Mouse (Mus musculus) lung, embryonic 15.5 days (tissue): ENCODE results near the gene Fmnl1. TPM values are rescaled to one million over a fixed set of nuclear protein-coding genes. Genes with fewer than 3 reads are reported as not detected.

ENCODE experiments used
- ATAC-seq: fragments of 200-750 bp; cut with Nextera tagmentation; 2 replicates; pipeline ENCODE4 v1.8.0; 2017; ENCODE audit warnings: moderate number of reproducible peaks, borderline replicate concordance; ENCODE audit not compliant: low FRiP score, low TSS enrichment; ENCODE audit errors: extremely low read depth
- H3K27ac ChIP-seq: fragments of 300-500 bp; sonication (generic); 2 replicates; pipeline ENCODE4 v1.5.1; 2015; ENCODE audit warnings: moderate library complexity, mild to moderate bottlenecking, inconsistent platforms
- H3K27me3 ChIP-seq: fragments of 300-500 bp; sonication (generic); 2 replicates; pipeline ENCODE4 v1.6.1; 2015; ENCODE audit warnings: inconsistent platforms
- H3K36me3 ChIP-seq: fragments of 300-500 bp; sonication (generic); 2 replicates; pipeline ENCODE4 v1.6.1; 2015; ENCODE audit warnings: inconsistent platforms
- H3K4me1 ChIP-seq: fragments of 300-500 bp; sonication (generic); 2 replicates; pipeline ENCODE4 v1.6.1; 2015; ENCODE audit warnings: inconsistent platforms
- H3K4me2 ChIP-seq: fragments of 300-500 bp; sonication (generic); 2 replicates; pipeline ENCODE4 v1.6.1; 2015; ENCODE audit warnings: inconsistent platforms, mild to moderate bottlenecking, moderate library complexity
- H3K4me3 ChIP-seq: fragments of 300-500 bp; sonication (generic); 2 replicates; pipeline ENCODE4 v1.5.1; 2015; ENCODE audit warnings: mild to moderate bottlenecking, inconsistent platforms
- H3K9ac ChIP-seq: fragments of 300-500 bp; sonication (generic); 2 replicates; pipeline ENCODE4 v1.6.1; 2015; ENCODE audit warnings: inconsistent platforms
- H3K9me3 ChIP-seq: fragments of 300-500 bp; sonication (generic); 2 replicates; pipeline ENCODE4 v1.6.1; 2016; ENCODE audit warnings: inconsistent platforms
- WGBS: fragments of 180-500 bp; shearing (Covaris S2); methylation state at CpG from one replicate; pipeline ENCODE4 v1.1.7; 2015; 5-methylcytosine and 5-hydroxymethylcytosine counted together
- polyA plus RNA-seq: library from polyadenylated mRNA; unstranded; fragments of >200 nt; fragmentation: Nextera tagmentation; extraction: Ambion mirVana; gene quantifications from 2 replicates; pipeline ENCODE4 v1.2.1, GENCODE M21; 2015

Gene Fmnl1
- polyA plus RNA-seq, 1 experiment from 2014 or later: 3.7 TPM

DNA sequence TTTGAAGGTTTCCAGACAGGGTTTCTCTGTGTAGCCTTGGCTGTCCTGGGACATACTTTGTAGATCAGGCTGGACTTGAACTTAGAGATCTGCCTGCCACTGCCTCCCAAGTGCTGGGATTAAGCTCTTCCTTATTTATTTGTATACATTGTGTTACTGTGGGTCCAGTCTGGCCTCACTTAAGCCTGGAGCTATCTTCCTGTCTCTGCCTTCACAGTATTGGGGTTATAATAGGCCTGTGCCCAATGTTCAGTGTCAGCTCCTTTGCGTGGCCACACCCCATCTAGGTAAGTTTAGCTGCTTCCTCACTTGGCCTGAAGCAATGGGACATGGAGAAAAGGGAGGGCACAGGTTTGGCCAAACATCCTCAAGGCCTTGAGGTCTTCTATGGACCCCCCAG, 5.6 kb downstream of the Fmnl1 start:
- H3K27me3 ChIP-seq: peaks cover 21% of the 10 kb centered on the region
- no peaks in the 10 kb centered on the region for H3K36me3 ChIP-seq
- no peaks in the 10 kb centered on the region for H3K4me1 ChIP-seq
- H3K9ac ChIP-seq: no peak overlapping the region
- H3K4me3 ChIP-seq: no peak overlapping the region
- WGBS: 80% methylated on average over 1 of the region's 1 CpGs
- ATAC-seq: no peak
- H3K9me3 ChIP-seq: no peaks in the 10 kb centered on the region
- no peak overlapping the region for H3K4me2 ChIP-seq
- no peak overlapping the region for H3K27ac ChIP-seq

DNA sequence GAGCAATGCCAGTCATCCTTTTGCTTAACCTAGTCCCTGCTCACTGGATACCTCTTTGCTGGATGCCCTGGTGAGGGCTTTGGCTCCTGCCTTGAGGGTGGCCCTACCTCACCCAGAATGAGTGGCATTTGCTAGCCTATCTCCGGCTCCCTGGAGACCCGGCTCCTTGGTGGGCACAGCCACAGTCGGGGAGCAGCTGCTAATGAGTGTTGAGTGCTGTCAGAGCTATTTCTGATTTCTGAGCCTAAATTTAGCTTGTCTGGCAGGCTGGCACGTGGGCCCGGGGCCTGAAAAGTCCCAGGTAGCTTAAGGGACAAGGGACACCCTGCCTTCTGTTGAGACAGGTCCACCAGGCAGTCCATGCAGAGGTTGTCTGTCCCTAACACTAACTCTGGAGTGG, 6.3 kb downstream of the Fmnl1 start:
- H3K36me3 ChIP-seq: no peaks in the 10 kb centered on the region
- H3K4me3 ChIP-seq: no peak overlapping the region
- H3K9ac ChIP-seq: no peak overlapping the region
- 70% methylated on average over 5 of the region's 5 CpGs for WGBS
- ATAC-seq: no peak
- H3K9me3 ChIP-seq: no peaks in the 10 kb centered on the region
- H3K4me2 ChIP-seq: no peak overlapping the region
- H3K4me1 ChIP-seq: no peaks in the 10 kb centered on the region
- H3K27me3 ChIP-seq: peaks cover 14% of the 10 kb centered on the region
- H3K27ac ChIP-seq: no peak overlapping the region

DNA sequence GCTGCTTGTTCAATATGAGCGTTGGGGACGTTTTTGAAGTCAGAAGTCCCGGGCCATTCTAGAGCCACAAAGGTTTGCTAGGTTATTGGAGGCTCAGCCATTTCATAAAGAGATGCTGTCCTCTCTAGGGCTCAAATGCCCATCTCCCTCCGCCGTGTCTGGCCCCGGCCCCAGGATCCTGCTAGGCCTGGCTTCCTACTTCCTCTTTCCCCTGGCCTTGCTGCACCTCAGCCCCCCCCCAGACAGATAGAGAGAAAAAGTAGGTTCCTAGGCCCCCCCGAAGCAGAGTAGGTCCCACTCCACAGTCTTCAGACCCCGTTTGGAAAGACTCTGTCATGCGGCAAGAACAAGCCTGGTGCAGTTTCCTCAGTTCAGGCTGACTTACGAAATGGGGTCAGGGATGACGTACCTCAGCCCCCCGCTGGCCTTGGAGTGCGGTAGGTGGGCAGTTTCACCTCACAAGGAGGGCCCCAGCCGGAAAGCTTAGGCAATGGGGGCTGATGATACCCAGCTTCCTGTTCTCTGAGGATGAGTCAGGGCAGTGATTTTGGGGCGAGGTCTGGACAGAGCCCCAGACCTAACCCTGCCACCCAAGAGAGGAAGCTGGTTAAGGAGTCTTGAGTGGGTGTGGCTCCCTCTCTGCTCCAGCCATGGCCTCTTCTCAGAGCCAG, 7.0 kb downstream of the Fmnl1 start:
- H3K4me1 ChIP-seq: no peaks in the 10 kb centered on the region
- no peak for ATAC-seq
- H3K4me3 ChIP-seq: no peak overlapping the region
- 75% methylated on average over 15 of the region's 15 CpGs for WGBS
- no peak overlapping the region for H3K9ac ChIP-seq
- H3K4me2 ChIP-seq: no peak overlapping the region
- H3K36me3 ChIP-seq: no peaks in the 10 kb centered on the region
- H3K9me3 ChIP-seq: no peaks in the 10 kb centered on the region
- H3K27ac ChIP-seq: no peak overlapping the region
- H3K27me3 ChIP-seq: peaks cover 7% of the 10 kb centered on the region; the same call in 1 of the 2 replicates

DNA sequence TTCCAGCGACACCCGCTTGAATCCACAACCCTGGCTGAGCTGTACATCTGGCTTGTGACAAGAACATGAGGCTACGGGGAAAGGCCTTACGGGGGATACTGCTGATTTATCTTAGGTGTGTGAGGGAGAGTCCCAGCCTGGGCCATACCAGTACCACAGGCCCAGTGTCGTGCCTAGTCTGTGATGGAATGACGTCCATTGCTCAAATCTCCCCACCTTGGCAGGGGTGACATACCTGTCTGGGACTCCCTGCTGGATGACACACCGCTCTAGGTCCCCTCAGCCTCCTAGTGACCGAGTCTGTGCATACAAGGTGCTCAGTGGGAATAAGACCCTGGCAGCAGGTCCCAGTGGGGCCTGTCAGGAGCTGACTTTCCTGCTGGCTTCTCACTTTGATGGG, 7.8 kb downstream of the Fmnl1 start:
- 82% methylated on average over 8 of the region's 8 CpGs for WGBS
- H3K9ac ChIP-seq: no peak overlapping the region
- no peaks in the 10 kb centered on the region; the same call in 1 of the 2 replicates for H3K27me3 ChIP-seq
- H3K27ac ChIP-seq: no peak overlapping the region
- H3K4me1 ChIP-seq: no peaks in the 10 kb centered on the region
- H3K4me2 ChIP-seq: no peak overlapping the region
- ATAC-seq: no peak
- H3K36me3 ChIP-seq: no peaks in the 10 kb centered on the region
- H3K9me3 ChIP-seq: no peaks in the 10 kb centered on the region
- no peak overlapping the region for H3K4me3 ChIP-seq

DNA sequence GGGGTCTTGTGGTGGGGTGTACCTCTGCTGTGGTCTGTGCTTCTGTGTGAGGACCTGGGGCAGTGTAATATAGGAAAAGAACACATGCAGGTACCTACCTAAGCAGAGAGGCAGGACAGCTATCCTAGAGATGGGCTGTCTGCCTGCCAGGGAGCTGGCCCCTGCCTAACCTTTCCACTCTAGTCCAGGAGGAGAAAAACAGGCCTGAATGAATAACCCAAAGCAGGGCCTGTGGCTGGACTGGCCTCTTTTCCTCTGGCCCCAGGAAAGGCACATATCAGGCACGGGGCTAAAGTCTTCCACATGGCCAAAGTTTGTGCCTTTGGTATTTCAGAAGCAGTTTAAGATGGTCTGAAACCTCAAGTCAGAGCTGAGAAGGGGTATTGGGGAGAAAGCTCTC, 9.5 kb downstream of the Fmnl1 start:
- no peak overlapping the region for H3K4me3 ChIP-seq
- H3K27ac ChIP-seq: no peak overlapping the region
- ATAC-seq: no peak
- H3K27me3 ChIP-seq: no peaks in the 10 kb centered on the region
- 79% methylated on average over 1 of the region's 1 CpGs for WGBS
- no peak overlapping the region for H3K9ac ChIP-seq
- no peak overlapping the region for H3K4me2 ChIP-seq
- H3K4me1 ChIP-seq: no peaks in the 10 kb centered on the region
- H3K36me3 ChIP-seq: no peaks in the 10 kb centered on the region
- H3K9me3 ChIP-seq: no peaks in the 10 kb centered on the region

DNA sequence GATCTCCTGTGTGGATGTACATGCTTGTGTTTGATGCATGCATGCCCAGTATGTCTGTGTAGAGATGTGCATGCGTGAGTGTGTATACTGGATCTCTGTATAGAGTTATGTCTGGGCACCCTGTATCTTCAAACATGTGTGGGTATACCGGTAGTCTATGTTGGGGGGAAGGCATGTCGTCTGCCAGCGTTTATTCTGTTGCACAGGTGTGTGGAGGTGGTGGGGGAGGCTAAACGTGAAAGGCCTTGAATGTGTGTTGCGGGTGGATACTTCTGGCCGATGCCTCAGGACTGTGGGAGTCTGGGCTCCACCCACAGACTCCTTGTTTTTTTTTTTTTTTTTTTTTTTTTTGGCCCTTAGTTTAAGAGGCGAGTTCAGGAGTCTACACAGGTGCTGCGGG, 10.4 kb downstream of the Fmnl1 start:
- Histone ChIP-seq H3K27me3 (no peaks in the 10 kb centered on the region), H3K9me3 (no peaks in the 10 kb centered on the region), H3K4me1 (no peaks in the 10 kb centered on the region), H3K9ac (no peak overlapping the region), H3K4me2 (no peak overlapping the region), H3K27ac (no peak overlapping the region), H3K36me3 (no peaks in the 10 kb centered on the region), H3K4me3 (no peak overlapping the region)
- WGBS: 71% methylated on average over 9 of the region's 9 CpGs
- ATAC-seq: no peak

DNA sequence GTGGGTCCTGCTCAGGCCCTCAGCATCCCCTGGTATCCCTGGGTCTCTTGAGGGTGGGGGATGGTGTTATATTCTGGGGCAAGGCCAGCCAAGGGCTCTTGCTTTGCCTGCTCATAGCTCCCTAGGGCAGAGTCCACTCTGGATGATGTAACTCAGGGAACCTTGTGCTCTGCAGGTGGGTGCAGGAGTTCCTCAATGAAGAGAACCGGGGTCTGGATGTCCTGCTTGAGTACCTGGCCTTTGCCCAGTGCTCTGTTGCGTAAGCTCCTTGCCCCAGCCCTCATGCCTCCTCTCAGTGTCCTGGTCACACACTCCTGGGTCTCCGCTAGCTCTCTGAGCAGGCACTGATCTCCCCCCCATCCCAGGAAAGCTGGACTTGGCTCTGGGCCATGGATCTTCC, 11.0 kb downstream of the Fmnl1 start:
- Histone ChIP-seq H3K4me2 (no peak overlapping the region), H3K9ac (no peak overlapping the region), H3K36me3 (no peaks in the 10 kb centered on the region), H3K9me3 (no peaks in the 10 kb centered on the region), H3K4me1 (no peaks in the 10 kb centered on the region), H3K27ac (no peak overlapping the region), H3K4me3 (no peak overlapping the region), H3K27me3 (no peaks in the 10 kb centered on the region)
- no peak for ATAC-seq
- 72% methylated on average over 3 of the region's 3 CpGs for WGBS

DNA sequence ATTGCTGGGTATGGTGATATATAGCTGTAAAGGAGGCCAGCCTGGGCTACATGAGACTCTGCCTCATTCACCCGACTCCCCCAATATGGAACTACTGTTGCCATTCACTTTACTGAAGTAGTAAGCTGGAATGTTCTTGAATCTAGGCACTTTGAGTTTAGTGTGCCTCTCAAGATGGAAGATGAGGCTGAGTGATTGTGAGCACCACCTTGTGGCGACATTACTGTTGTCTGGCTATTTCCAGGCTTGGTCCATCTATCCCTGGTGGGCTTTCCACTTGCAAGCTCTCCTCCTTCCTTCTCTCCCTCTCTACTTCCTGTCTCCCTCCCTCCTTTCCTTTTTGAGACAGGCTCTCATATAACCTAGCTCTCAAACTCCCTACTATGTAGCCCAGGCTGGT, 14.0 kb downstream of the Fmnl1 start:
- Histone ChIP-seq H3K27me3 (peaks cover 4% of the 10 kb centered on the region; the same call in 1 of the 2 replicates), H3K4me1 (no peaks in the 10 kb centered on the region), H3K4me3 (no peak overlapping the region), H3K27ac (no peak overlapping the region), H3K36me3 (no peaks in the 10 kb centered on the region), H3K9ac (no peak overlapping the region), H3K4me2 (no peak overlapping the region), H3K9me3 (no peaks in the 10 kb centered on the region)
- no peak for ATAC-seq
- 33% methylated on average over 2 of the region's 2 CpGs for WGBS

DNA sequence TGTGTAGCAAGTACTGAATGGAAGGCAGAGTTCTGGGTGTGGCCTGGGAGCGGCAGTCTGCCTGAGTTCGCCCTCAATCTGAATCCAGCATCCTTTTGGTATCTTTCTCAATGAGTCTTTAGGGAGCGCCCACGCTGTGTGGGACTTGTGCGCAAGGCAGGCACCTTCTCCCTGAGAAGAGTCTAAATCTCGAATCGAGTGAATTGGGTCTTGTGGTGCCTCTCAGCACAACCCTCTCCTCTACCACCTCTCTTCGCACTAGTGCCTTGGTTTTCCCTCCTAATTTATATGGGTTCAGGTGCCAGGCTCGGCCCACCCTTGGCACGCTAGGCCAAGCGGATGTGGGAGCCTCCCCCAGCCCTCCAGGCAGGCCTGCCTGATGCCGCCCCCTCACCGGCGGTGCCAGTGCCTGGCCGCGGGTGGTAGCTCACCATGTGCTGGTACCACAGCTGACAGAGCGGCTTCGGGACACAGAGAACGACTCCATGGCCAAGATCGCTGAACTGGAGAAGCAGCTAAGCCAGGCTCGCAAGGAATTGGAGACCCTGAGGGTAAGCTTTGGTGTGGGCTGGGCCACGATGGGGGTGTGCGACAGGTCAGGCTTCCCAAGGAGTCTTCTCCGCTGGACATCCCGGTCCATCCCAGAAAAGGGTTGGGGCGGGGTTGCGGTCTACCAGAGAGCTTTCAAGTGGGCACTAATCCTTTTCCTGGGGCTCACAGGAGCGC, 21.5 kb downstream of the Fmnl1 start:
- 19% methylated on average over 28 of the region's 28 CpGs for WGBS
- no peak for ATAC-seq
- H3K36me3 ChIP-seq: no peaks in the 10 kb centered on the region
- H3K27ac ChIP-seq: no peak overlapping the region
- H3K4me3 ChIP-seq: peak overlapping the region; percentile 23
- peaks cover 6% of the 10 kb centered on the region; the same call in 1 of the 2 replicates for H3K4me1 ChIP-seq
- H3K9me3 ChIP-seq: no peaks in the 10 kb centered on the region
- H3K4me2 ChIP-seq: peak overlapping the region; percentile 49
- H3K27me3 ChIP-seq: peaks cover 79% of the 10 kb centered on the region
- H3K9ac ChIP-seq: no peak overlapping the region

DNA sequence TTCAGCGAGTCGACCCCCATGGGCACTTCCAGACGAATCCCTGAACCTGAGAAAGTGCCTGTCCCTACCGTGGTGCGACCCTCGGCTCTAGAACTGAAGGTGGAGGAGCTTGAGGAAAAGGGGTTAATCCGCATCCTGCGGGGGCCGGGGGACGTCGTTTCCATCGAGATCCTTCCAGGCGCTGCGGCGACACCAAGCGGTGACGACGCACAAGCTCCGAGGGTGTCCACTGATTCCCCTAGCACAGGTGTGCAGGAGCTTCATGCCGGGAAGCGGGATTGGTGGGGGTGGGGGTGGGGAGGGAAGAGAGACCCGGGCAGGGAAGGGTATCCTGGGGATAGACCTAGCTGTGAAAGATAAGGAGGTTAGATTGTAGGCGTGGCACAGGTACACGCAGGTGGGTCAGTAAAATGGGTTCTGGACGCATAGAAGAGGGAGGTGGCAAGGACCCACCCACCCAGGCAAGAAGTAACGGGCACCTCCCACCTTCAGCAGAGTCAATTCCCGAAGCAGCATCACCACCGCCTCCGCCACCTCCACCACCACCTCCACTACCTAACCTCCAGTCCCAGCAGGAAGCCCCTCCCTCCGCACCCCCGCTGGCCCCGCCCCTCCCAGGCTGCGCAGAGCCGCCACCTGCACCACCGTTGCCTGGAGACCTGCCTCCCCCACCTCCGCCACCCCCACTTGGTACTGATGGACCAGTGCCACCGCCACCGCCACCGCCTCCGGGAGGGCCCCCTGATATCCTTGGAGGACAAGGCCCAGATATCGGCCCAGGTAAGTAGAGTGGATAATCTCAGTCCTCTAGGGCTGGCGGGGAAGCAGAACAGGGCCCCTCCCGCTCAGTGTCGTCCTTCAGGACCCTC, 22.3 kb downstream of the Fmnl1 start:
- peak overlapping the region; percentile 23 for H3K4me3 ChIP-seq
- no peak overlapping the region for H3K9ac ChIP-seq

DNA sequence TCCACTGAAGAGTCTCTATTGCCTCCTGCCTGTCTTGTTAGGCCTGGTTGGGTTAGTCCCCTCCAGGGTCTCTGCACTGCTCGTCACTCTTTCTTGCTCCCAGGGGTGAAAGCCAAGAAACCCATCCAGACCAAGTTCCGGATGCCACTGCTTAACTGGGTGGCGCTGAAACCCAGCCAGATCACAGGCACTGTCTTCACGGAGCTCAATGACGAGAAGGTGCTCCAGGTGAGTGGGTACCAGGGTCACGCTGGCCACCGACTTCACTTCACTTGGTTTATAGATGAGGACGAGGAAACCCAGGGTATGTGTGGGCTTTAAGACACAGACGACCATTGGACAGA, 22.9 kb downstream of the Fmnl1 start:
- peaks cover 93% of the 10 kb centered on the region for H3K27me3 ChIP-seq
- H3K36me3 ChIP-seq: no peaks in the 10 kb centered on the region
- peaks cover 14% of the 10 kb centered on the region for H3K4me1 ChIP-seq
- H3K4me2 ChIP-seq: no peak overlapping the region
- no peak overlapping the region for H3K27ac ChIP-seq
- no peak overlapping the region for H3K4me3 ChIP-seq
- H3K9ac ChIP-seq: no peak overlapping the region
- WGBS: 33% methylated on average over 9 of the region's 9 CpGs
- no peak for ATAC-seq
- H3K9me3 ChIP-seq: no peaks in the 10 kb centered on the region

More for the DNA sequence above, 22.3 kb downstream of the Fmnl1 start:
- peaks cover 87% of the 10 kb centered on the region for H3K27me3 ChIP-seq
- H3K36me3 ChIP-seq: no peaks in the 10 kb centered on the region
- 5% methylated on average over 44 of the region's 44 CpGs for WGBS
- H3K4me1 ChIP-seq: peaks cover 8% of the 10 kb centered on the region
- no peak overlapping the region for H3K27ac ChIP-seq
- ATAC-seq: 0 out of 2 replicates have a peak, but pooled peaks have one; percentile 19
- no peaks in the 10 kb centered on the region for H3K9me3 ChIP-seq
- peak overlapping the region; percentile 49 for H3K4me2 ChIP-seq

DNA sequence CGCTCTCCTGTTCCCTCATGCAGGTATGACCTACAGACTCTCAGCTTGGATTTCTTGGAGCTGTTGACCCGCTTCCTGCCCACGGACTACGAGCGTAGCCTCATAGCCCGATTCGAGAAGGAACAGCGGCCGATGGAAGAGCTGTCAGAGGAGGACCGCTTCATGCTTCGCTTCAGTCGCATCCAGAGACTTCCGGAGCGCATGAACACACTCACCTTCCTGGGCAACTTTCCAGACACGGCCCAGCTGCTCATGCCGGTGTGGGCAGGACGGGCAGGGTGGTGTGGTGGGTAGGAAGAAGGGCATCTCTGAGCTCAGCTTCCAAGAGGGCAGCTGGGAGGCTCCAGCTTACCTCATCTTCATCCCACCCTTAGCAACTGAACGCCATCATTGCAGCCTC, 24.3 kb downstream of the Fmnl1 start:
- ATAC-seq: no peak
- 71% methylated on average over 18 of the region's 18 CpGs for WGBS
- no peaks in the 10 kb centered on the region for H3K9me3 ChIP-seq
- peaks cover 100% of the 10 kb centered on the region for H3K27me3 ChIP-seq
- H3K36me3 ChIP-seq: no peaks in the 10 kb centered on the region
- H3K4me2 ChIP-seq: no peak overlapping the region
- H3K27ac ChIP-seq: no peak overlapping the region
- H3K4me1 ChIP-seq: peaks cover 24% of the 10 kb centered on the region
- H3K9ac ChIP-seq: no peak overlapping the region
- no peak overlapping the region for H3K4me3 ChIP-seq
